Mouse (Mus musculus) E14TG2a.4 (cell line): ENCODE measurements around the gene Fbxl17.

Experiments used
- CTCF ChIP-seq: conservative IDR thresholded peaks from 2 replicates; pipeline ENCODE4 v1.5.1; 2014; ENCODE audit warnings: low read length
- NANOG ChIP-seq: IDR thresholded peaks from 2 replicates; pipeline ENCODE4 v1.6.1; 2014; ENCODE audit warnings: borderline replicate concordance, low read length, mixed read lengths

- TF ChIP-seq NANOG (no peak), CTCF (no peak)
These were observed 108.9 kb downstream of the Fbxl17 start for GRCm38 (mm10) chr17:63390951-63391350.
